Mouse (Mus musculus): ENCODE measurements at regions not wholly inside any gene's neighbourhood (a gene's known extent, or its start where the extent isn't known, plus 50 kb on each side); places are given as distances from the start of the nearest gene placed in this dataset.
"Not testable (repeated sequence)": the region's sequence is repeated elsewhere in the genome, so short reads cannot be mapped to it uniquely, and the experiment has no call there.

DNA sequence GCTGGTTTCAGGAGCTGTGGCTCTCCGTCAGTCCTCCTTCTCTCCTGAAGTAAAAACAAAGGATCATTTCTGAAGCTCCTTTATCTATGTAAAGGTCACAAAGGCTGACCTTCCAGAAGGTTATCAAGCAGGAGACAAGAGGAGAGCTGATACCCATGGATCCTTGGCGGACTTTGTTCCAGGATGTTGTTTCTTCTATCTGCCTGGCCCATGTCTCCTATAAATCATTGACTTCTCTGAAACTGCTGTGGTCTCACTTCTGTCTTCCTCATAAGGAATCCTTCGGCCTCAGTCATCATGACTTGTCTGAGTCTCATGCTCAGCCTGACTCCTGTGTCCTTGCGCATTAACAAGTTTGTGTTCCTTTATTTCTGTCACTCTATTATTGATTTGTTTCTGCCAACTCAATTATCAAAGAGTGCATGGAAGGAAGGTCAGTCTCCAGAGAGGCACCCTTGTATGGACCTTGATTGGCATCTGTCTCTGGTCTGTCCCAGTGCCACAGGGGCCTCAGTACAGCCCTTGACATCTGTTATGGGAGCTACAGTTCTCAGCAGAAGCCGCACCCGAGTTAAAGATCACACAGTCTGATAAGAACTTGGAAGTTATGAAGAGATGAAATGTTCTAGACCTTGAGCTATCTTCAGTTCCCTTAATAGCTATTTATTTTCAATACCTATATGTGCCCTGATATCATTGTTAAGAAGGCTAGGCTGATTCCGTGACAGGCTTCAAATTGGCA, 53.2 kb upstream of the Dazl start:
- no peak for ATAC-seq (ENCODE audit: insufficient number of reproducible peaks, low FRiP score)
- Histone ChIP-seq H3K4me3 (no peak overlapping the region), H3K36me3 (no peaks in the 10 kb centered on the region), H3K27ac (ENCODE audit: poor library complexity, severe bottlenecking) (no peak overlapping the region), H3K4me2 (no peak overlapping the region), H3K9ac (no peak overlapping the region), H3K4me1 (replicated peaks) (no peaks in the 10 kb centered on the region), H3K9me3 (replicated peaks) (no peaks in the 10 kb centered on the region), H3K27me3 (replicated peaks) (0 out of 2 replicates have a peak, but pooled peaks cover 4% of the 10 kb centered on the region)
- 63% methylated on average over 7 of the region's 7 CpGs for WGBS

DNA sequence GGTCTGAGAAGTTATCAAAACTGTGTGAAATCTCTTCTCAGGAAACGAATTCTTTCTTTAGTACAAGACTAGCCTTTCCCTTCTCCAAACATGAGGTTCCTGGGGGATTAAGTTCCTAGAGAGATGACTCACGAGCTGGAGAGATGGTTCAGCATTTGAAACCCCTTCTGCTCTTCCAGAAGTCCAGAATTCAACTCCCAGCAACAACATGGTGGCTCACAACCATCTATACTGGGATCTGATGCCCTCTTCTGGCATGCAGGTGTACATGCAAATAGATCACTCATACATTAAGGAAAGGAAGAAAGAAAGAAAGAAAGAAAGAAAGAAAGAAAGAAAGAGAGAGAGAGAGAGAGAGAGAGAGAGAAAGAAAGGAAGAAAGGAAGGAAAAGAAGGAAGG, 60.4 kb upstream of the Dazl start:
- not testable (repeated sequence) for H3K27ac ChIP-seq (ENCODE audit: poor library complexity, severe bottlenecking); H3K9me3 ChIP-seq (replicated peaks); H3K27me3 ChIP-seq (replicated peaks); ATAC-seq (ENCODE audit: insufficient number of reproducible peaks, low FRiP score); H3K9ac ChIP-seq; H3K4me2 ChIP-seq; H3K4me3 ChIP-seq; H3K4me1 ChIP-seq (replicated peaks); H3K36me3 ChIP-seq
- 54% methylated on average over 2 of the region's 2 CpGs for WGBS

- WGBS: 83% methylated on average over 6 of the region's 6 CpGs
- no peak overlapping the region for H3K9ac ChIP-seq
Measured at GRCm38 (mm10) chr17:50354357-50354756, 60.9 kb upstream of the Dazl start.

DNA sequence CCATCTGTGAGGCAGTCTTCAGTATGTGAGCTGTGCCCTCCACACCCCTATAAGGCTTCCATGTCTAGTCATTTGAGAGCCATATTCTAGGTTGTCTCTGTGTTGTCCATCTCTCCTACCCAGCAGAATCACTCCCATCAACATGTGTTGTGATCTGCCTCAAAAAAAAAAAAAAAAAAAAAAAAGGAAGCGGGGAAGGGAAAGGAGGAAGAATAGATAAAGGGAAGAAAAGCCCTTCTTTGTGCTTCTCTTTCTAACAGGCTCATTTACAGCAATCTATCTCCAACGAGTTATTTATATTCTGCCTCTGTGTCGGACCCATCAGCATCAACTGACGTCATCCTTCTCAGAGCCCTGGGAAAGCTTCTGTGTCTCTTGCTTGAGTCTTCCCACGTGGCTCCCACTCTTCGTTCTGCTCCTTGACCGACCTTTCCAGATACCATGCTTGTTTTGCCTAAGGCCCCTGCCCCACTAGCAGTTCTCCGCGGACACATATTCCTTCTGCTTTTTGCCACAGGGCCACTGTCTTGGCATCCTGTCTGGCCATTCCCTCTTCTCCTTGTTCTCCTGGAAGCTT, 68.3 kb upstream of the Dazl start:
- 47% methylated on average over 9 of the region's 9 CpGs for WGBS
- Histone ChIP-seq H3K36me3 (no peaks in the 10 kb centered on the region), H3K9me3 (replicated peaks) (no peaks in the 10 kb centered on the region), H3K4me2 (no peak overlapping the region), H3K4me1 (replicated peaks) (peaks cover 8% of the 10 kb centered on the region; the same call in 1 of the 2 replicates), H3K9ac (no peak overlapping the region), H3K27ac (ENCODE audit: poor library complexity, severe bottlenecking) (no peak overlapping the region), H3K27me3 (replicated peaks) (no peaks in the 10 kb centered on the region), H3K4me3 (no peak overlapping the region)
- no peak for ATAC-seq (ENCODE audit: insufficient number of reproducible peaks, low FRiP score)

More at GRCm38 (mm10) chr17:50354357-50354756, 60.9 kb upstream of the Dazl start:
- ATAC-seq (ENCODE audit: insufficient number of reproducible peaks, low FRiP score): no peak
- Histone ChIP-seq H3K27ac (ENCODE audit: poor library complexity, severe bottlenecking) (no peak overlapping the region), H3K4me3 (no peak overlapping the region), H3K36me3 (no peaks in the 10 kb centered on the region), H3K4me1 (replicated peaks) (0 out of 2 replicates have a peak, but pooled peaks cover 1% of the 10 kb centered on the region), H3K4me2 (no peak overlapping the region), H3K27me3 (replicated peaks) (no peaks in the 10 kb centered on the region), H3K9me3 (replicated peaks) (0 out of 2 replicates have a peak, but pooled peaks cover 2% of the 10 kb centered on the region)

DNA sequence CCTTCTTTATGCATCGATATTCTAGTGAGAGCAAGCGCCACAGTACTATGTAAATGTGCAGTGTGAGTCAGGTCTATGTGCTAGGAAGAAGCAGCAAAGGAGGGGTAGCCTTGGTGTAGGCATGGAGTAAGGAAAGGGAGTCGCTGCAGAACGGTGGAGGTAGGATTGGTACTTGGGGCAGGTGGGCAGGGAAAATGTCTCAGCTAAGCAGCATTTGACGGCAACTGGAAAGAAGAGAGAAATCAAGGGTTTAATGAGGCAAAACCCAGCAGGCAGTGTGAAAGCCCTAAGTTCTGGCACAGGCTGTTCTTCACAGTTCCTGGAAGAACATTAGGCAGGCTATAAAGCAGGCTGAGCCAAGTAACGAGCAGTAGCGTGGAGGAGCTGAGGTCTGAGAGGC, 72.0 kb upstream of the Dazl start:
- Histone ChIP-seq H3K9ac (no peak overlapping the region), H3K4me2 (no peak overlapping the region), H3K4me1 (replicated peaks) (no peaks in the 10 kb centered on the region), H3K36me3 (no peaks in the 10 kb centered on the region), H3K27me3 (replicated peaks) (no peaks in the 10 kb centered on the region), H3K9me3 (replicated peaks) (no peaks in the 10 kb centered on the region), H3K4me3 (no peak overlapping the region), H3K27ac (ENCODE audit: poor library complexity, severe bottlenecking) (no peak overlapping the region)
- ATAC-seq (ENCODE audit: insufficient number of reproducible peaks, low FRiP score): no peak
- WGBS: 84% methylated on average over 7 of the region's 7 CpGs

GRCm38 (mm10) chr17:50366181-50366580, 72.7 kb upstream of the Dazl start:
- H3K9me3 ChIP-seq (replicated peaks): no peaks in the 10 kb centered on the region
- H3K27ac ChIP-seq (ENCODE audit: poor library complexity, severe bottlenecking): no peak overlapping the region
- ATAC-seq (ENCODE audit: insufficient number of reproducible peaks, low FRiP score): no peak
- no peaks in the 10 kb centered on the region for H3K36me3 ChIP-seq
- no peaks in the 10 kb centered on the region for H3K27me3 ChIP-seq (replicated peaks)
- no peak overlapping the region for H3K9ac ChIP-seq
- no peaks in the 10 kb centered on the region for H3K4me1 ChIP-seq (replicated peaks)
- no peak overlapping the region for H3K4me3 ChIP-seq
- H3K4me2 ChIP-seq: no peak overlapping the region
- 78% methylated on average over 5 of the region's 5 CpGs for WGBS

GRCm38 (mm10) chr17:50369216-50369875, 75.9 kb upstream of the Dazl start:
- H3K4me1 ChIP-seq (replicated peaks): no peaks in the 10 kb centered on the region
- no peaks in the 10 kb centered on the region for H3K36me3 ChIP-seq
- H3K27me3 ChIP-seq (replicated peaks): no peaks in the 10 kb centered on the region
- H3K4me2 ChIP-seq: no peak overlapping the region
- H3K4me3 ChIP-seq: no peak overlapping the region
- 71% methylated on average over 6 of the region's 6 CpGs for WGBS
- no peak overlapping the region for H3K27ac ChIP-seq (ENCODE audit: poor library complexity, severe bottlenecking)
- no peak; the same call in 1 of the 2 replicates for ATAC-seq (ENCODE audit: insufficient number of reproducible peaks, low FRiP score)
- no peak overlapping the region for H3K9ac ChIP-seq
- H3K9me3 ChIP-seq (replicated peaks): no peaks in the 10 kb centered on the region

DNA sequence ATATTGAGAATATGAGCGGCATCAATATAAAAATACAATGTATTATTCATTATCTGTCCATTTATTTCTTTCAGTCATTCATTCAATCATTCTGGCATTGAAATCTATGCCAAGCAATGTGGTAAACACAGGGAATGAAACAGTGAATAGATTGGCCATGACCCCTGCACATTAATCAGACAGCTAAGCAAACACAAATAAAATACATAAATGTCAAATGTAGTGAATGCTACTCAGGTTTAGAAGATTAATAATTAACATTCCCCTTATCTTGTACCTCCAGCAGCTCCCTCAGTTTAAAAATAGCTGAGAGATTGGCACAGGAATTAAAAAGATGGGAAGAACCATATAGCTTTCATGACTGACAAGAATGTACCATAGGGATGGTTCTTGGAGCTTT, 77.0 kb upstream of the Dazl start:
- Histone ChIP-seq H3K4me2 (no peak overlapping the region), H3K27me3 (replicated peaks) (no peaks in the 10 kb centered on the region), H3K4me3 (no peak overlapping the region), H3K4me1 (replicated peaks) (no peaks in the 10 kb centered on the region), H3K9ac (no peak overlapping the region), H3K9me3 (replicated peaks) (no peaks in the 10 kb centered on the region), H3K27ac (ENCODE audit: poor library complexity, severe bottlenecking) (no peak overlapping the region), H3K36me3 (no peaks in the 10 kb centered on the region)
- ATAC-seq (ENCODE audit: insufficient number of reproducible peaks, low FRiP score): no peak
- WGBS: 88% methylated on average over 1 of the region's 1 CpGs

DNA sequence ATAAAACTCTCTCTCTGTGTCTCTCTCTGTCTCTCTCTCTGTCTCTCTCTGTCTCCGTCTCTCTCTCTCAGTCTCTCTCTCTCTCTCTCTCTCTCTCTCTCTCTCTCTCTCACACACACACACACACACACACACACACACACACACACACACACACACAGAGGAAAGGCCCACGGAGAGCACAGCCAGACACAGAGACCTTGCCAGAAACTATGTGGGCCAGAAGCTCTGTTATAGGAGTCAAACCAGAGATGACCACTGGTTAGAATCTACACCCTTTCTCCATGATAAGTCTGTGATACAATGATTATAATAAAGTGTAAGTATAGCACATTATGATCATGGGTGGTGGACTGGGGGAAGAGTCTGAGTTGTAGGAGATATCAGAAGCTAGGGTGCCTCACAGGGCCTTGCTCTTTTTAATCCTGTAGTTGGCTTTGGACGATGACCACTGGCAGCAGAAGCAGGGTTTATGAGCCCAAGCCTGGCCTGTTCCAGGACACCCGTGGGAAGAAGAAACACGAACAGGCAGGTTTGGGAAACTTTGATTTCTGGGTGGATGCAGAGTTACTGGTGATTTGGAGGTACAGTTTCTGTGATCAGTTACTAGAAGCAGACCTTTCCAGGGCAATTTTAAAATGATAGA, 80.2 kb upstream of the Dazl start:
- no peak for ATAC-seq (ENCODE audit: insufficient number of reproducible peaks, low FRiP score)
- WGBS: 68% methylated on average over 5 of the region's 5 CpGs

GRCm38 (mm10) chr17:50375465-50375864, 82.0 kb upstream of the Dazl start:
- Histone ChIP-seq H3K9me3 (replicated peaks) (no peaks in the 10 kb centered on the region), H3K4me3 (no peak overlapping the region), H3K36me3 (no peaks in the 10 kb centered on the region), H3K9ac (no peak overlapping the region), H3K27ac (ENCODE audit: poor library complexity, severe bottlenecking) (no peak overlapping the region), H3K27me3 (replicated peaks) (no peaks in the 10 kb centered on the region), H3K4me2 (no peak overlapping the region), H3K4me1 (replicated peaks) (no peaks in the 10 kb centered on the region)
- ATAC-seq (ENCODE audit: insufficient number of reproducible peaks, low FRiP score): no peak
- 74% methylated on average over 3 of the region's 3 CpGs for WGBS

More for the DNA sequence above, 80.2 kb upstream of the Dazl start:
- Histone ChIP-seq H3K36me3 (no peaks in the 10 kb centered on the region), H3K27ac (ENCODE audit: poor library complexity, severe bottlenecking) (no peak overlapping the region), H3K27me3 (replicated peaks) (no peaks in the 10 kb centered on the region), H3K9me3 (replicated peaks) (no peaks in the 10 kb centered on the region), H3K4me3 (no peak overlapping the region), H3K4me2 (no peak overlapping the region), H3K9ac (no peak overlapping the region), H3K4me1 (replicated peaks) (no peaks in the 10 kb centered on the region)

- Histone ChIP-seq H3K4me3 (no peak overlapping the region), H3K9ac (no peak overlapping the region), H3K27me3 (replicated peaks) (no peaks in the 10 kb centered on the region), H3K36me3 (no peaks in the 10 kb centered on the region), H3K27ac (ENCODE audit: poor library complexity, severe bottlenecking) (no peak overlapping the region), H3K9me3 (replicated peaks) (no peaks in the 10 kb centered on the region), H3K4me2 (no peak overlapping the region), H3K4me1 (replicated peaks) (no peaks in the 10 kb centered on the region)
- no peak for ATAC-seq (ENCODE audit: insufficient number of reproducible peaks, low FRiP score)
- WGBS: 86% methylated on average over 8 of the region's 8 CpGs
Measured at GRCm38 (mm10) chr17:50376708-50377107, 83.3 kb upstream of the Dazl start.
